Mouse (Mus musculus) mouse trophoblast stem cell (cell line): Measurements from ENCODE around the gene Foxd2.

Source experiments
- in situ Hi-C, 2 experiments: fragments of 300-500 bp; cut with MseI, MboI; formaldehyde crosslinking; loops; 2 replicates in 1 of 2; 3 replicates in 1 of 2; pipeline ENCODE4 v1.15.1; 2025

Gene Foxd2

GRCm38 (mm10) chr4:114912705-114913593, 4.3 kb upstream of the Foxd2 start:
- in situ Hi-C loops: loop anchor here in 1 of 2 experiments (5.0 kb wide), 2 partner anchors 34 to 246 kb away; no protein-coding TSS in a partner anchor

- in situ Hi-C loops: loop anchor here (5.0 kb wide), 2 partner anchors 37 to 243 kb away; no protein-coding TSS in a partner anchor
Observed at GRCm38 (mm10) chr4:114909602-114910484, 1.2 kb upstream of the Foxd2 start.

GRCm38 (mm10) chr4:114907951-114908828, 483 bp downstream of the Foxd2 start:
- in situ Hi-C loops: loop anchor here in 1 of 2 experiments (5.0 kb wide), 1 partner anchor 241 kb away; no protein-coding TSS in a partner anchor

- in situ Hi-C loops: loop anchor here in 1 of 2 experiments (5.0 kb wide), 1 partner anchor 240 kb away; no protein-coding TSS in a partner anchor
Observed at GRCm38 (mm10) chr4:114907056-114907917, 1.4 kb downstream of the Foxd2 start.

- in situ Hi-C loops: loop anchor here in 1 of 2 experiments (5.0 kb wide), 1 partner anchor 239 kb away; no protein-coding TSS in a partner anchor
Observed at GRCm38 (mm10) chr4:114905969-114906680, 2.5 kb downstream of the Foxd2 start.

GRCm38 (mm10) chr4:114905501-114905900, 3.2 kb downstream of the Foxd2 start:
- in situ Hi-C loops: loop anchor here in 1 of 2 experiments (5.0 kb wide), 1 partner anchor 238 kb away; no protein-coding TSS in a partner anchor

GRCm38 (mm10) chr4:114903422-114903782, 5.3 kb downstream of the Foxd2 start:
- in situ Hi-C loops: no loop called here

GRCm38 (mm10) chr4:114902641-114903421, 5.8 kb downstream of the Foxd2 start:
- in situ Hi-C loops: no loop called here

- in situ Hi-C loops: no loop called here
Observed at GRCm38 (mm10) chr4:114901643-114902351, 6.9 kb downstream of the Foxd2 start.

- in situ Hi-C loops: no loop called here
Observed at GRCm38 (mm10) chr4:114900866-114901642, 7.6 kb downstream of the Foxd2 start.

- in situ Hi-C loops: no loop called here
Observed at GRCm38 (mm10) chr4:114899885-114900284, 8.8 kb downstream of the Foxd2 start.

- in situ Hi-C loops: no loop called here
Observed at GRCm38 (mm10) chr4:114897853-114898252, 10.8 kb downstream of the Foxd2 start.

- in situ Hi-C loops: no loop called here
Observed at GRCm38 (mm10) chr4:114882232-114882631, 26.4 kb downstream of the Foxd2 start.

GRCm38 (mm10) chr4:114876441-114876972, 32.2 kb downstream of the Foxd2 start:
- in situ Hi-C loops: no loop called here

- in situ Hi-C loops: no loop called here
Observed at GRCm38 (mm10) chr4:114869765-114870490, 38.7 kb downstream of the Foxd2 start.

- in situ Hi-C loops: no loop called here
Observed at GRCm38 (mm10) chr4:114863166-114863565, 45.5 kb downstream of the Foxd2 start.
